Mouse (Mus musculus) olfactory bulb, adult 2 months (tissue): Measurements from ENCODE around the gene Sufu. TPM values are rescaled to one million over a fixed set of nuclear protein-coding genes. Genes with fewer than 3 reads are reported as not detected.

Experiments
- H3K27ac ChIP-seq: fragments of 200-500 bp; 2 replicates; pipeline ENCODE4 v1.5.1; 2012; ENCODE audit warnings: low read depth, low read length; ENCODE audit not compliant: insufficient read depth
- H3K4me1 ChIP-seq: fragments of 200-500 bp; 2 replicates; pipeline ENCODE4 v1.6.1; 2012; ENCODE audit warnings: low read length; ENCODE audit not compliant: control insufficient read depth, insufficient read depth
- H3K4me3 ChIP-seq: fragments of 200-500 bp; 2 replicates; pipeline ENCODE4 v1.5.1; 2012; ENCODE audit warnings: mild to moderate bottlenecking, low read depth, low read length, moderate library complexity; ENCODE audit not compliant: insufficient read depth
- CTCF ChIP-seq: fragments of 200-500 bp; IDR thresholded peaks from 2 replicates; pipeline ENCODE4 v1.5.1; 2012; ENCODE audit warnings: low read depth, mild to moderate bottlenecking, low read length, moderate library complexity; ENCODE audit not compliant: insufficient read depth
- POLR2A ChIP-seq: fragments of 200-500 bp; IDR thresholded peaks from 2 replicates; pipeline ENCODE4 v1.6.1; 2012; ENCODE audit warnings: mild to moderate bottlenecking, low read depth, low read length, moderate library complexity; ENCODE audit not compliant: insufficient read depth
- WGBS: fragments of 180-500 bp; shearing (Covaris S2); methylation state at CpG from one replicate; pipeline ENCODE4 v1.1.7; 2018; 5-methylcytosine and 5-hydroxymethylcytosine counted together
- polyA plus RNA-seq: library from polyadenylated mRNA; stranded (reverse); fragments of >200 nt; gene quantifications from 2 replicates; pipeline ENCODE4 v1.2.4, GENCODE M21; 2012; ENCODE audit warnings: low replicate concordance; ENCODE audit not compliant: missing spikeins, insufficient read depth, insufficient read length

Sufu gene
- polyA plus RNA-seq, 1 experiment: not detected

- 84% methylated on average over 9 of the region's 9 CpGs for WGBS
- peaks cover 9% of the 10 kb centered on the region for H3K4me1 ChIP-seq
- TF ChIP-seq POLR2A: no peak
- no peak for TF ChIP-seq CTCF
- H3K4me3 ChIP-seq: no peak overlapping the region
- no peak overlapping the region for H3K27ac ChIP-seq
These were observed 19.6 kb downstream of the Sufu start for GRCm38 (mm10) chr19:46416276-46416675.

- Histone ChIP-seq H3K27ac (no peak overlapping the region), H3K4me1 (peaks cover 11% of the 10 kb centered on the region), H3K4me3 (no peak overlapping the region)
- TF ChIP-seq CTCF (no peak), POLR2A (no peak)
- 68% methylated on average over 4 of the region's 4 CpGs for WGBS
These were observed 21.4 kb downstream of the Sufu start for GRCm38 (mm10) chr19:46418051-46418450.

GRCm38 (mm10) chr19:46420410-46420809 lies 23.7 kb downstream of the Sufu start:
- Histone ChIP-seq H3K4me1 (peaks cover 11% of the 10 kb centered on the region), H3K27ac (no peak overlapping the region), H3K4me3 (no peak overlapping the region)
- WGBS: 93% methylated on average over 7 of the region's 7 CpGs
- TF ChIP-seq POLR2A (no peak), CTCF (no peak)

- no peak overlapping the region for H3K4me3 ChIP-seq
- H3K27ac ChIP-seq: no peak overlapping the region
- WGBS: 52% methylated on average over 11 of the region's 11 CpGs
- peaks cover 6% of the 10 kb centered on the region for H3K4me1 ChIP-seq
- TF ChIP-seq POLR2A: no peak
- no peak for TF ChIP-seq CTCF
These were observed 26.0 kb downstream of the Sufu start for GRCm38 (mm10) chr19:46422384-46423338.

GRCm38 (mm10) chr19:46425266-46425665 lies 28.6 kb downstream of the Sufu start:
- H3K4me1 ChIP-seq: peaks cover 2% of the 10 kb centered on the region
- WGBS: 86% methylated on average over 8 of the region's 8 CpGs
- H3K27ac ChIP-seq: no peak overlapping the region
- TF ChIP-seq CTCF (no peak), POLR2A (no peak)
- no peak overlapping the region for H3K4me3 ChIP-seq

GRCm38 (mm10) chr19:46426488-46426887 lies 29.8 kb downstream of the Sufu start:
- Histone ChIP-seq H3K4me1 (peaks cover 2% of the 10 kb centered on the region), H3K4me3 (no peak overlapping the region), H3K27ac (no peak overlapping the region)
- TF ChIP-seq CTCF: no peak
- TF ChIP-seq POLR2A: no peak
- 52% methylated on average over 12 of the region's 12 CpGs for WGBS

GRCm38 (mm10) chr19:46429250-46429649 lies 32.6 kb downstream of the Sufu start:
- Histone ChIP-seq H3K4me3 (no peak overlapping the region), H3K27ac (no peak overlapping the region), H3K4me1 (peaks cover 4% of the 10 kb centered on the region)
- TF ChIP-seq CTCF: no peak
- no peak for TF ChIP-seq POLR2A

- Histone ChIP-seq H3K4me1 (peaks cover 10% of the 10 kb centered on the region; the same call in 1 of the 2 replicates), H3K27ac (no peak overlapping the region), H3K4me3 (no peak overlapping the region)
- no peak for TF ChIP-seq POLR2A
- TF ChIP-seq CTCF: no peak
- 66% methylated on average over 7 of the region's 7 CpGs for WGBS
These were observed 37.0 kb downstream of the Sufu start for GRCm38 (mm10) chr19:46433712-46434111.

- no peak overlapping the region for H3K4me3 ChIP-seq
- 82% methylated on average over 9 of the region's 9 CpGs for WGBS
- H3K4me1 ChIP-seq: peaks cover 10% of the 10 kb centered on the region; the same call in 1 of the 2 replicates
- TF ChIP-seq CTCF (no peak), POLR2A (no peak)
- H3K27ac ChIP-seq: no peak overlapping the region
These were observed 37.5 kb downstream of the Sufu start for GRCm38 (mm10) chr19:46434148-46434547.

GRCm38 (mm10) chr19:46434591-46434990 lies 37.9 kb downstream of the Sufu start:
- H3K27ac ChIP-seq: no peak overlapping the region
- TF ChIP-seq CTCF (no peak), POLR2A (no peak)
- no peak overlapping the region for H3K4me3 ChIP-seq
- peaks cover 10% of the 10 kb centered on the region; the same call in 1 of the 2 replicates for H3K4me1 ChIP-seq
- 84% methylated on average over 9 of the region's 9 CpGs for WGBS
